Mouse (Mus musculus) brain, embryonic 18.5 days (tissue): Measurements from ENCODE around the gene Plgrkt.

Experiments used
- DNase-seq: peaks from one replicate; pipeline ENCODE4 v3.0.0-alpha.2; 2012; ENCODE audit warnings: low read depth, low spot score

Gene Plgrkt

DNA sequence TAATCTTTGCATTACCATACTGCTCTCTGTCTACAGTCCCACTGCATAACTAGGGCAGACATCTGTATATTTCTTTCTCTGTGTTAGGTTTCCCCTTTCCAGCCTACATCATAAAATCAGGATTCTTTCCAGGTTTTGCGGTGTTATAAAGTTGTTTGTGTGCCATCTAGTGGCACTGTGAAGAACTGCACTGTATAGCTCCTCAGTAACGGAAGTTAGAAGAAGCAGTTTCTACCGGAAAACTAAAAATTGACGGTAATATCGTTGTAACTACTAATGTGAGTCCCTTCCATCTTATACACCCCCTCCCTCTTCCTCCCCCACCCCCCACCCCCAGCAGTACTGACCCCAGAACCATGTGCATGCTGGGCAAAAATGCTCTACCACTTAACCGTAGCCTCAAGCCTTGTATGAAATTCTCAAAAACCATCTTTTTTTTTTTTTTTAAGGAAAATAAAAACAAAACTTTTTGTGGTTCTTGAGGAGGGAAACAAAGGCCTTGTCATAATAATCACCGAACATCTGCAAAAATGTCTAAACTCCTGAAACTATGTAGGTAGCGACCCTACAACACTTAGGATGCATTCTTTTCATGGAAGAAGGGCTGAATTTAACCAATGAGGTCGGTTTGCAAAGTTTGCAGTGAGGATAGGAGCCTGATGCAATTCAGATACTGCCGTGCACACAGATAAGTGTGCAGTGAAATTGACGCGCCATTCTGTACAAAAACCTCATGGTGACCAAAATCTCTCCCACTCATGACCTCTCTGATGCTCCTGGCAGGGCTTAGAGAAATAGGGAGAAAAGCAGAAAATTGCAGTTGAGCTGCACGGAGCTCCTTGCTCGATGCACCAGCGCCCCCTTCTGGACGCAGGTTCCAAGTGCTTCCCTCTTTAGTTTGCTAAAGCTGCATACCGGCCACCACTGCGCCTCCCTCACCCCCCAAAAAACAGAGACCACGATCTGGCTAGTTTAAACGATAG, 12.0 kb downstream of the Plgrkt start:
- DNase-seq = peak; percentile 50

DNA sequence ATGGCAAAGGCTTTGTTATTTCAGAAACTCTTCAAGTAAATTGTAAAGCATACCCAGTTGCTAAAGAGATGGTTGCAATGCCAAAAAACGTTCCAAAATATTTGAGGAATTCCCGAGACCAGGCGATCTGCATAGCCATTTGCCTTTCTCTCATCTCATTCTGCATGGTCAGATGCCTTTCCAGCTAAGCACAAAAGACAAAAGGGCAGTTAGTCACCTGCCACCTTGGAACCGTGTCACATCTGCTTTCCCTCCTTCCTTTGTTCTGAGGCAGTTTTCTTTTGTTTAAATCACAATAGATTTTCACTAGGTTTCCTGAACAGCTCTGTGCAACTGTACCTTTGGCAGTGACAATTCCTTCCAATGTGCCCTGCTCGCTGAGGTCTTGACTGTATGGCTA, 16.2 kb downstream of the Plgrkt start:
- no peak for DNase-seq

DNA sequence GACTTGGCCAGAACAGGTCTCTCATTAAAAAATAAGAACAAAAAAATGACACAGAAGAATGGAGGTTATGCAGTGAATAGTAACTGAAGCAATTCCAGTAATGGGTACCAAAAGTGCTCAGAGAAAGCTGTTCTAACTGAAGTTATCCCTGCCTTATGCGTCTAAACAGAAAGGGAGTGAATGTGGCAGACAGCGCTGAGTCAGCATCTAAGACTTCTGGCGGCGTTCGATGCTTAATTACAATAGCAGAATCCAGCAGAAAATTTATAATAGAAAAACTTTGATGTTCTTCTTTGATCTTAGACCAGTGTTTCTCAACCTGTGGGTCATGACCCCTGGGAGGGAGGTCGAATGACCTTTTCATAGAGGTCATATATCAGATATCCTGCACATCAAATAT, 21.6 kb downstream of the Plgrkt start:
- DNase-seq = no peak

DNA sequence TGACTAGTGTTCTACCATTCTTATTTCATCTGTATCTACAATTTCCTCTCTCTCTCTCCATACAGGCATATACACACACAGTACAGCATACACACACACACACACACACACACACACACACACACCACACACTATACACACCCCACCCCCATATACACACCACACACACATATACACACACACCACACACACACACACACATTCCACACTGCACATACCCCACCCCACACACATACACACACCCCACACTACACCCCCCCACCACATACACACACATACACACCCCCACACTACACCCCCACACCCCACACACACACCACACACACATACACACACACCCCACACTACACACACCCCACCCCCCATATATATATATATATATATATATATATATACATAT, 22.3 kb downstream of the Plgrkt start:
- DNase-seq = no peak

DNA sequence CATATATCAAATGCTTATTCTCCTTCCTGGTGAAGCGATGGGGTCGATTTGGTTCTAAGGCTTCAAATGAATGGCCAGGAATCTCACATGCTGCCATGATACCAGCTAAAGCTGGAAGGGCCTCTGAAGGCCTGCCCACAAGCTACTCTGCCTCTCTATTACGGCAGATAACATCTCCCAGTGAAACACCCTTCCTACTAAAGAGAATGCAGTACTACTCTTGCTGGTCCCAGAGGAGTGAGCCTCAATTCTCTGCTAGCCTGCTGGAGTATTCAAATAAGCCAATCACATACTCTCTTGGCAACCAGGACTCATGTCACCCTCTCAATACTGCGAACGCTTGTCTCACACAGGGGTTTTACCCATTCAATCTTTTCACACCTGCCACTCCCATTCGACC, 24.9 kb downstream of the Plgrkt start:
- no peak for DNase-seq

DNA sequence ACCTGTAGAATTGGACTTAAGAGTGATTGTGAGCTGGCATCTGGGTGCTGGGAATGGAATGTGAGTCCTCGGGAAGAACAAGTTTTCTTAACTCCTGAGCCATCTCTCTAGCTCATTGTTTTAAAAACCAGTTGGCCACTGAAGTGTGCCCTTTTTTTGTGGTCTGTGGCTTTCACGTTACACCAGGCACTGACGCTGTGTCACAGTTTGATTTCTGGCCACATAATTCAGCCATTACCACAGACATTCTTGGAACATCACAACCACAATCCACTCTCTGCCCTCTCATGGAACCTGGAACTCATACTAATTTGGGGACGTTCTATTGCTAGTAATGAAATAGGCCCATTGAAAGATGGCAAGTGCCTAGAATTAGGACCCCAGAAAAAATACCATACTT, 26.2 kb downstream of the Plgrkt start:
- DNase-seq = no peak

DNA sequence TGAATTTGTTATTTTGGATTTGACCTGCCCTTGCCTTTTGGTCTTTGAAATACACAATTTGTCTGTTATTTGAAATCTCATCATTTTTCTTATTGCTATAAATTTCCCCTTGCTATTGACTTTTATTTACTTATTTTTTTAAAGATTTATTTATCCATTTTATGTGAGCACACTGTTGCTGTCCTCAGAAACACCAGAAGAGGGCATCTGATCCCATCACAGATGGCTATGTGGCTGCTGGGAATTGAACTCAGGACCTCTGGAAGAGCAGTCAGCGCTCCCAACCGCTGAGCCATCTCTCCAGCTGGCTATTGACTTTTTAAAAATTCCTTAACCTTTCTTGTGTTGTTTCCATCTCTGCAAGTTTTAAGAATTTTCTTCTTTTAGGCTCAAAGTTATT, 30.6 kb downstream of the Plgrkt start:
- DNase-seq = no peak

DNA sequence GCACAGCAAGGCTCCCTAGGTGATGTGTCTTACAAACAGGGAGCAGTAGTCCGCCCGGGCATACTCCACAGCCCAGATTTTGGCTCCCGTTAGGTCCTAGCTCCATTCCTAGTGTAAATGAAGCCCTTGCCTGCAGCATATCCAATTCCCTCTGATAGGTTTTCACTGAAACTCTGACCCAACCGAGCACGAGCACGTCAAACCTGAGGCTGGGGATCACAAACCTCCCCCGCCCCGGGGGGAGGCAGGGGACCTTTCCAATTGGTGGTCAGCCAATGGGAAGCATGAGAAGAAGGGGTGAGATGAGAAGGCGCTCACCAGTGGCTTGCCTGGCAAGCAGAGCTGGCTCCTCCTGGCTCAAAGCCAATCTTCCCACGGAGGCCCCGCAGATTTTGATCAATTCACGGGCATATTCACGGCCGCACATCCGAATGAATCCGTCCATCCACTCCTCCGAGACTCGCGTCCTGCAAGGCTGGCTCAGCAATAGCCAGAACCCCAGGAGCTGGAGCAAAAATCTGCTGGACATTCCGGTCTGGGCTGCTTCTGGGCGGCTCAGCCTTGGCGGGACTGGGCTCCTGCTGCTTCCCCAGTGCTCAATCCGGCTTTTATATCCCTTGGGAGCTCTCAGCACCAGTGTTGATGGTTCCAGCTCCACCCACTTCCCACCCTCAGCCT, 33.0 kb downstream of the Plgrkt start, which contains the start of gene Rln1:
TSS of gene Rln1 (minus strand) at position 603 of the 678 bp plus-strand sequence.
- peak; percentile 24 for DNase-seq

DNA sequence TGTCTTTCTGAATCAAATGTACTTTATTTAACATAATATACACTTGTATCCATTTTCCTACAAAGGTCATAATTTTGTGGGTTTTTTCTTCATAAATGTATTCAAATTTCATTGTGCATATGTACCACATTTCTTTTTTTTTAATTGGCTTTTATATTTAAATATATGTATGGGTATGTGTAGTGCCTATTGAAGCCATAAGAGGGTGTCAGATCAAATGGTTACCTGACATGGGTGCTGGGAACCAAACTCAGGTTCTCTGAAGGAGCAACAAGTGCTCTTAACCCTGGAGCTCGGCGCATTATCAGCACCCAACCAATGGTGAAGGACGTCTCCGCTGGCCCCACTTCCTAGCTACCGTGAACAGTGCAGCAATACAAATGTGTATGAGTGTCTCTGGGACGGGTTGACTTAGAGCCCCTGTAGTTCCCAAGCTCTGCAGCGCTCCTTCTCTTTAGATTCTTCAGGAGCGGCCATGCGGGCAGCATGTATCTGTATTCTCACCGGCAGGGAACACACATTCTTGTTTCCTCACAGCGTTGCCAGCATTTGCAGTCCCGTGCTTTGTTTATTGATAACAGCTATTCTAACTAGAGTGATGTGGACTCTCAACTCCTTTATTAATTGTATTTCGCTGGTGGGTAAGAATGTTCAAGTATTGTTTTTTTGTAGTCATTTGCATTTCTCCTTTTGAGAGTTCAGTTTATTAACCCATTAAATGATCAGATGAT, 40.2 kb downstream of the Plgrkt start:
- DNase-seq = no peak

DNA sequence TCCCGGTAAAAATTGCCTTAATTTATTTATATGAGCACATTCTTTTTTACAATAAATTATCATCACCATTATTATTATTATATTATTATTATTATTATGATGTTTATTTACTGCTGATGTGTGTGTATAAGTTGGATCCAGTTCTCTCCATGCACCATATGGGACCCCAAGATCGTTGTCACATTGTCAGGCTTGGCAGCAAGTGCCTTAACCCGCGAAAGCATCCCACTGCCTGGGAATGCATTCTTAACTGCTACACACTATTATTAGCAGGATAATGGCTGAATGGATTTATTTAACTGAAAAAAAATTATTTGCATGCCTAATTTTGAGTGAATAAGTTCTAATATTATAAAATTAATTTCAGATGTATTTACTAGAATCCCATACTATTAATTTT, 40.8 kb downstream of the Plgrkt start:
- no peak for DNase-seq

DNA sequence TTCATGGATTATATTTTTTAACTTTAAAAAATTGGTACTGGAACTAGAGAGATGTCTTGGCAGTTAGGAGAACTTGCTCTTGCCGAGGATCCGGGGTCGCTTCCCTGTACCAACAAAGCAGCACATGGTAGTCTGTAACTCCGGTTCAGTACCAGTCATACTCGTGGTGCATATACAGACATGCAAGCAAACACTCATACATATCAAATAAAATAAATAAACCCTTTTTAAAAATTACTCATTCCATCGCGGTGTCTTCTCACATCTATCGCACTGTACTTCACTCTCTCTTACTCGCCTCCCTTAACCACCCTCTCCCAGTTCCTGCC, 41.4 kb downstream of the Plgrkt start:
- DNase-seq = no peak

DNA sequence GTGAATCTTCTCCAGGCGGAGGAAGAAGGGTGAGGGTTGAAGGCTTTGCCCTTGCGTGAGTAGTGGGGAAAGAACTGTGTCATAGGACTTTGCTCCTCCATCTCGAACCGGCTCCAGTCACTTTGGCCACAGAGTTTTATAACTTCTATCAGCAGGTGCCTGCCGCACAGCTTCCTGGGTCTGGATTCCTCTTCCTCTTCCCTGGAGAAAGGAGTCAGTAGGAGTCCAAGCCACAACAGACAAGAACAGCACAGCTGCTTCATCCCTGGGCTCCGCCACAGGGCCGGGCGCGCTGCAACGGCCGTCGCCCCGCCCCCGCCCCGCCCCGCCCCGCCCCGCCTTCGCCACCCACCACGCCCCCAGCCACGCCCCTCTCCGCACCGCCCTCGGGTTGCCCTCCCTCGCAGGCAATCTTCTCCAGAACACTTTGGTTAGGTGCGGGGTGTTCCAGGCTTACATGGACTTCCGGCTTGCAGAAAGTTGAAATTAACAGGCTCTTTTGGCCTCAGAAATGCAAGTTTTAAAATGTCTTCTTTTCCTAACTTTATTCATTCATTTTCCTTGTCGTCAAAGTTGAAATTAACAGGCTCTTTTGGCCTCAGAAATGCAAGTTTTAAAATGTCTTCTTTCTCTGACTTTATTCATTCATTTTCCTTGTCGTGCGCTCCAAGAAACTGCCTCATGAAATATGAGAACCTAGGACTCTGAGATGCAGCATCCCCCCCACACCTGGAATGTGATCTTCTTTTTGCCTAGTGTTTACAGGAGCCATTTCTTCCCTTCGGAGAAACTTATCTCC, 41.9 kb downstream of the Plgrkt start, which contains the start of gene Insl6:
TSS of gene Insl6 (minus strand) at position 304 of the 799 bp plus-strand sequence.
- DNase-seq = no peak

DNA sequence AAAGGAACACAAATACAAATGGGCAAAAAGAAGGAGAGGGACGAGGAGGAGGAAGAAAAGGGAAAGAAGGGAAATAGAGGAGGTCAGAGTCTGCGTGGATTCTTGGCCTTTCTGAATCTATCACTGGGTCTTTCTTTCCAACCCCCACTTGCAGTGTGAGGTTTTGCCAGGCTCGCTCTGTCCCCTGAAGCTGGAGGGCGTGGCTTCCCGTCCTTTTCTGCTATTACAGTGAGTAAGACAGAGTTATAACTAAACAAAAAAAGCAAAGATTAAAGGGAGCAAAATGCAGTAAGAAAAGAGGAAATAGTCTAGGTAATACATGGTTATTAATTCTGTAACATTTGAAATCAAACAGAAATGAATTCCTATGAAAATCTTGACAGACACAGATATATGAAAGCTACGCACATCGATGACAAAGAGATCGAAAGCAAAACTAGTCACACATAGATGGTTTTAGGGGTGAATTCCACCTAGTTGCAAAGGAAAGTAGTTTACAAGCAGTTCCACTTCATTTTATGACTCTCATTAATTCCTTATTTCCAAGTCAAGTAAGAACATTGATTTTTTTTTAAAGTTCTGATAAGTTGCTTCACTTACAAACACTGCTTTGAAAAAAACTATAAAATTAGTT, 43.7 kb downstream of the Plgrkt start:
- DNase-seq = no peak

DNA sequence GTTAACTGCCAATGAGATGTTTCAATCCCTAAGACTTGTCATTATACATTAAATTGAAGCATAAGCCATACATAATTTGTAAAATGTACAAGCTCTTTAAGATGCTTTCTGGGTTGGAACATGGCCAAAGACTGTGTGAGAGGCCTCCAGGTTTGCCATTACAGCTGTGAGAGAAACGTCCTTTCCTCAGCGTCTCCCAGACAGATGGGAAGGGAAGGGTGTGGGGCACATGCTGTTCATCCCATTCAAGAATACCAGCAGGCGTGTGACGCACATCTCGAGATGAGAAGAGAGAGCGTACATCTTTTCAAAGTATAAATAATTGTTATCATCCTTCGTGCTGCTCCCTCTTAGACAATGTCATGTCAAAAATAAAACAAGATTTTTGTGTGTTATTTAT, 54.5 kb downstream of the Plgrkt start:
- no peak for DNase-seq

DNA sequence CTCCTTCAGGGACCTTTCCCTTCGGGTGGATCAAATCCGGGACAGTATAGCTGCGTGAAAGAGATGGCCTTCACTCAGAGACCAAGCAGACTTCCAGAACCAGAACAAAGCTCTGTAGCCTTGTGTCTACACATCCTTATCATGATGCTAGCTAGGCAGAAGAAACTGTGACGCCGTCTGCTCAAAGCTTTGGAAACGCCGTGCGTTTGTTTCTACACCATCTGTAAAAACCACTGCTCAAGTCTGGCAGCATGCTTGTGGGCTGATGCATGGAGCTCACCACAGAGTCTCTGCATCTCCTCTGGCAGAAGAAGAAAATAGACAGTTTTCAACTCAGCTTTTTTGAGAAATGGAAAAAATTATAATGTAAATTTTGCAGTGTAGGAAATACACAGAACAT, 55.4 kb downstream of the Plgrkt start:
- DNase-seq = no peak

DNA sequence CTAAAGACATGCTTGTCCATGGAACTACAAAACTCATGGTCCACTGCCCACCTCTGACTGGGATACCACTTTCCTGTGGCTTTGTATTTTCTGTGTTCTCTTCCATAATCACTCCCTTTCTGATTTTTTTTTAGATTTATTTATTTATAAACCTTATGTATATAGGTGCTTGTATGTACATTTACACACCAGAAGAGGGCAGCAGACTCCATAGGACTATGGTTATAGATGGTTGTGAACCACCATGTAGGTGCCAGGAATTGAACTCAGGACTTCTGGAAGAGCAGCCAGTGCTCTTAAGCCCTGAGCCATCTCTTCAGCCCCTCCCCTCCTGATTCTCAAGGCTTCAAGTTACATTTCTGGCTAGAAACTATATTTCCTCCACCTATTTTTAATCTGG, 58.4 kb downstream of the Plgrkt start:
- DNase-seq = no peak

DNA sequence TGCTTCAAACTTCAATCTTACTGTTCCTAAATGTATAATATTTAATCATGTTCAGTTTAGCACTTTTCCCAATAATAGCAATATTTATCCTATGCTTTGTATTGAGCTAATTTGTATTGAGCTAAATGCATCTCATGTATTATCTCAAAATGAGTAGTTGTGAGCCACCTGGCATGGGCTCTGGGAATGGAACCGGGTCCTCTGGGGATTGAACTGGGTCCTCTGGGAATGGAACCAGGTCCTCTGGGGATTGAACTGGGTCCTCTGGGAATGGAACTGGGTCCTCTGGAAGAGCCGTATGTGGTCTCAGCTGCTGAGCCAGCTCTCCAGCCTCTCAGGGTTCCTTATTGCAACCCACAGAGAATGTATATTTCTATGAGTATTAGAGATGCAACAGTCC, 65.1 kb downstream of the Plgrkt start:
- DNase-seq = no peak

DNA sequence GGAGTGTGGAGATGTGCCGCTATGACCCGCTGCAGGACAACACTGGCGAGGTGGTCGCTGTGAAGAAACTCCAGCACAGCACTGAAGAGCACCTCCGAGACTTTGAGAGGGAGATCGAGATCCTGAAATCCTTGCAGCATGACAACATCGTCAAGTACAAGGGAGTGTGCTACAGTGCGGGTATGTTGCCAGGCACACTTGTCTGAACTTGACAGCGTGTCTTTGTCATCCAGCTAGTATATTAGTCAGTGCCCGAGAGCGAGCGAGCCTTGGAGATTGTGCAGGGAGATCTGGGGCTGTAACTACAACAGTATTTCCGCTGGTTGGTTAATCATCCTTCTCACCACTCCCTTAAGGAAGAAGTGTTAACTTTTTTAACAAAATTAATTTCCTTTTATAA, 66.3 kb downstream of the Plgrkt start:
- no peak for DNase-seq
